26 mouse cellular contexts compared by ENCODE assay signal in the genomic region with DNA sequence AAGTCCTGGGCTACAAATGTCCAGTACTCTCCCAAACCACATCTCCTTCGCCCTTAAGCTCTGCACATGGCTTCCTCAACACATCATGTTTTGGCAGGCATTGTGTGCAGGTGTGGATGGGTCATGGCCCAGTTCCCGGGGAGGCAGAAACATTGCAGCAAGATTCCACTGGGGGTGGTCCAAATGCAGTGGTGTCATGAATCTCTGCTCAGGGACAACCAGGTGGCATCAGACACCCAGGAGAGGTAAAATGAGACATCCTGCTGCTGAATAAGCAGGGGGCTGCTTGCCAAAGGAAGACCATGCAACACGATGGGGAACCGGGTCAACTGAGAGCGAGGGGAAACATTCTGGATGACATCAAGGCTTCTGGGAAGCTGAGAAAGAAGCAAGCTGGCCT.
A peak's percentile ranks its signal among the peaks of the same experiment; 100 is the strongest.
DNase-seq lines count a peak whose midpoint lies in the region; ATAC-seq lines count a peak whose summit lies in the region.
"Had no signal": no experiment of that assay in that cellular context is flagged by ENCODE, and none has a peak within 500 bp of the region (broad histone marks: within the 10 kb centered on the region; RNA-seq: fewer than 3 reads in every experiment).

No protein-coding gene starts in this region.

- no peak overlapping the region for H3K4me2 ChIP-seq in neural tube, embryonic 13.5 days
- H3K4me2 ChIP-seq: embryonic facial prominence, embryonic 13.5 days; intestine, embryonic 15.5 days; liver, embryonic 12.5 days; midbrain, embryonic 11.5 days; neural tube, embryonic 12.5 days had no signal

- 75% methylated on average over 5 of the region's 5 CpGs for WGBS in neural tube, embryonic 13.5 days

- no peak overlapping the region for H3K9ac ChIP-seq in neural tube, embryonic 13.5 days
- H3K9ac ChIP-seq: embryonic facial prominence, embryonic 13.5 days; intestine, embryonic 15.5 days; liver, embryonic 12.5 days; liver, postnatal 0 days; neural tube, embryonic 12.5 days had no signal

- peak; percentile 3 for DNase-seq in heart, adult 8-10 months (ENCODE audit: low spot score)
- DNase-seq in heart, postnatal 4 days = no peak
- no peak for DNase-seq in neural tube, embryonic 10.5 days (ENCODE audit: extremely low spot score, low spot score)
- peak; percentile 19 for DNase-seq in gastrocnemius, postnatal 14 days
- peak; percentile 46 for DNase-seq in skeletal muscle tissue, adult 2 months (ENCODE audit: low read depth, low spot score)
- DNase-seq in adrenal gland, adult 8-10 months = no peak
- DNase-seq: adrenal gland, adult 2 months; B cell, adult 2 months; cerebellum, adult 8-10 months; cerebellum, postnatal 36 days; embryo, embryonic 11 days; kidney, adult 9 months; left cerebral cortex, postnatal 4 days; liver, postnatal 0 days; lung, postnatal 36 days had no signal

- H3K27me3 ChIP-seq in neural tube, embryonic 13.5 days = no peaks in the 10 kb centered on the region
- H3K27me3 ChIP-seq: embryonic facial prominence, embryonic 13.5 days; intestine, embryonic 15.5 days; liver, embryonic 12.5 days; neural tube, embryonic 12.5 days had no signal

- H3K4me3 ChIP-seq in neural tube, embryonic 13.5 days = no peak overlapping the region
- H3K4me3 ChIP-seq: embryonic facial prominence, embryonic 13.5 days; erythroblast, embryonic 14.5 days; intestine, embryonic 15.5 days; liver, embryonic 12.5 days; neural tube, embryonic 12.5 days had no signal

- intact Hi-C loops in gastrocnemius, postnatal 14 days (cut with DNase I; ENCODE audit: low total_unique reads) = no loop called here

- no peaks in the 10 kb centered on the region for H3K36me3 ChIP-seq in neural tube, embryonic 13.5 days
- H3K36me3 ChIP-seq: embryonic facial prominence, embryonic 13.5 days; intestine, embryonic 15.5 days; liver, embryonic 12.5 days; neural tube, embryonic 12.5 days had no signal

- ATAC-seq in neural tube, embryonic 13.5 days (ENCODE audit: low read depth) = no peak
- no peak for ATAC-seq in inflammation-experienced regulatory T-cells, adult 6 months
- ATAC-seq: forebrain, embryonic 16.5 days; hindbrain, embryonic 16.5 days; intestine, embryonic 15.5 days; liver, embryonic 12.5 days; liver, postnatal 0 days; midbrain, embryonic 16.5 days had no signal

- H3K9me3 ChIP-seq in neural tube, embryonic 13.5 days = no peaks in the 10 kb centered on the region
- H3K9me3 ChIP-seq: embryonic facial prominence, embryonic 13.5 days; intestine, embryonic 15.5 days; liver, embryonic 12.5 days; neural tube, embryonic 12.5 days had no signal

- H3K27ac ChIP-seq in neural tube, embryonic 13.5 days (replicated peaks) = 0 out of 2 replicates have a peak overlapping the region, but pooled peaks have one; percentile 13
- H3K27ac ChIP-seq: embryonic facial prominence, embryonic 13.5 days; intestine, embryonic 15.5 days; liver, embryonic 12.5 days; neural tube, embryonic 12.5 days had no signal

- H3K4me1 ChIP-seq in neural tube, embryonic 13.5 days (replicated peaks) = peaks cover 33% of the 10 kb centered on the region
- H3K4me1 ChIP-seq: embryonic facial prominence, embryonic 13.5 days; liver, embryonic 12.5 days had no signal

Comparison
In these comparisons a context has a peak if more than half of its experiments do, and no peak if none do; other contexts are left out.
1. DNase-seq: peak in heart, adult 8-10 months (single experiment), gastrocnemius, postnatal 14 days (single experiment) and skeletal muscle tissue, adult 2 months (single experiment); none in heart, postnatal 4 days (single experiment), neural tube, embryonic 10.5 days (single experiment) and adrenal gland, adult 8-10 months (single experiment).